Mouse (Mus musculus) bone marrow, adult 2 months (tissue): Measurements from ENCODE around the gene Diras1.
"Not testable (repeated sequence)": the region's sequence is repeated elsewhere in the genome, so short reads cannot be mapped to it uniquely, and the experiment has no call there.

Experiments used
- CTCF ChIP-seq: fragments of 200-500 bp; IDR thresholded peaks from 2 replicates; pipeline ENCODE4 v1.5.1; 2011; ENCODE audit warnings: low read length, control low read depth; ENCODE audit not compliant: control insufficient read depth, insufficient read depth
- POLR2A ChIP-seq: fragments of 200-500 bp; IDR thresholded peaks from 2 replicates; pipeline ENCODE4 v1.6.1; 2011; ENCODE audit warnings: low read depth, mild to moderate bottlenecking, control low read depth, low read length, borderline replicate concordance; ENCODE audit not compliant: control insufficient read depth

GRCm38 (mm10) chr10:81064519-81064918 lies 39.1 kb upstream of the Diras1 start:
- not testable (repeated sequence) for TF ChIP-seq CTCF, POLR2A
